Mouse (Mus musculus): Measurements from ENCODE around the gene Fbxo27. TPM values are rescaled to one million over a fixed set of nuclear protein-coding genes. Genes with fewer than 3 reads are reported as not detected.
"Not testable (repeated sequence)": the region's sequence is repeated elsewhere in the genome, so short reads cannot be mapped to it uniquely, and the experiment has no call there.

The Fbxo27 gene
- total RNA-seq, 2 experiments from 2014 or later: 0.75 to 1.4 TPM

DNA sequence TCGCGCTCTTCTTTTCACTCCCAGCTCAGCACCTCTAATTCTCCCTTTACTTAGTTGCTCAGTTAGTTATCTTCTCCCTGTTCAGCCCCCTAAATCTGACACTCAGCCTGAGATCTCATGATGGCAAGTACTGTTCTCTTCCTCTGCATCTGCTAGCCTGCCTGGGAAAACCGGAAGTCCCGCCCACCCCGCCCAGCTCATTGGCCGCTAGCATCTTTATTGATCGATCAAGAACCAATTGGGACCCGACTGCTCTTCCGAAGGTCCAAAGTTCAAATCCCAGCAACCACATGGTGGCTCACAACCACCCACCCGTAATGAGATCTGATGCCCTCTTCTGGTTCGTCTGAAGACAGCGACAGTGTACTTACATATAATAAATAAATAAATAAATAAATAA lies 8.7 kb downstream of the Fbxo27 start:
- not testable (repeated sequence) for ATAC-seq (replicated peaks; ENCODE audit: poor library complexity)

DNA sequence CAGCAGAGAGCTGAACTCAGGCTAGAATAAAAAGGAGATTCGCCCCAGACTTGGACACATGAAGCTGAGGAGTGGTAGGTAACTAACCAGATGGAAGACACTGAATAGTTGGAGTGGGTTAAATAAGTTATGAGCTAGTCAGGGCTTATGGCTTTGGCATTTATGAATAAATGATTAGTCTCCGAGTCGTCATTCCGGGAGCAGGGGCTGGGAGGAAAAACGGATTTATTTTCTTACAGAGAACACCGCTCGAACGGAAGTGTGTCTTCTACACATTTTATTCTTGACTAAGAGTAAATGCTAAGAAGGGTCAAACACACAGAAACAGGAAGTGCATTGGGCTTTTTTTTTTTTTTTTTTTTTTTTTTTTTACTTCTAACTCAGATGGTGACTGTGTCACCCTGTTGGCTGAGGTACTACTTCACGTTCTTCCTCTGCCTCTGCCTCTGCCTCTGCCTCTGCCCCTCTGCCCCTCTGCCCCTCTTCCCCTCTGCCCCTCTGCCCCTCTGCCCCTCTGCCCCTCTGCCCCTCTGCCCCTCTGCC lies 10.0 kb downstream of the Fbxo27 start:
- ATAC-seq (replicated peaks; ENCODE audit: poor library complexity): peak; percentile 57

DNA sequence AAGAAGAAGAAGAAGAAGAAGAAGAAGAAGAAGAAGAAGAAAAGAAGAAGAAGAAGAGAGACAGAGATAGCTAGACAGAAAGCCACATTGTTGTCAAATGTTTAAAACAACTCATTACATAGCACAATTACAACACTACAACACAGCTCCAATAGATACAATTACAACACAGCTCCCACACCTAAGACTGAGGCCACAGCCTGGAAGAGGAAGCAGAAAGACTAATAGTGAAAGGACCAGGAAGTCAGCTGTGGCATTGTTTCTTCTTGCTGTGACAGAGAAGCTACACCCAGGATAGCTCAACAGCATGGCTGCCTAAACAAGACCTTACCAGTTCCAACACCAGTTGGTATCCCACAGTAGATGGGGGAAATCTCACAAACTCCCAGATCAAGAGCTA lies 16.8 kb downstream of the Fbxo27 start:
- ATAC-seq (replicated peaks; ENCODE audit: poor library complexity): peak; percentile 92

GRCm38 (mm10) chr7:28710962-28711361 lies 18.3 kb downstream of the Fbxo27 start:
- ATAC-seq (replicated peaks; ENCODE audit: poor library complexity): no peak

GRCm38 (mm10) chr7:28714667-28715066 lies 22.0 kb downstream of the Fbxo27 start:
- no peak for ATAC-seq (replicated peaks; ENCODE audit: poor library complexity)

GRCm38 (mm10) chr7:28715598-28715997 lies 22.9 kb downstream of the Fbxo27 start:
- ATAC-seq (replicated peaks; ENCODE audit: poor library complexity): 0 out of 2 replicates have a peak, but pooled peaks have one; percentile 52

- ATAC-seq (replicated peaks; ENCODE audit: poor library complexity): peak; percentile 82
These were observed 24.1 kb downstream of the Fbxo27 start, which contains the start of gene Fbxo17 for GRCm38 (mm10) chr7:28716590-28717281. Gene Fbxo17 (plus strand): TSS chr7:28716804.

DNA sequence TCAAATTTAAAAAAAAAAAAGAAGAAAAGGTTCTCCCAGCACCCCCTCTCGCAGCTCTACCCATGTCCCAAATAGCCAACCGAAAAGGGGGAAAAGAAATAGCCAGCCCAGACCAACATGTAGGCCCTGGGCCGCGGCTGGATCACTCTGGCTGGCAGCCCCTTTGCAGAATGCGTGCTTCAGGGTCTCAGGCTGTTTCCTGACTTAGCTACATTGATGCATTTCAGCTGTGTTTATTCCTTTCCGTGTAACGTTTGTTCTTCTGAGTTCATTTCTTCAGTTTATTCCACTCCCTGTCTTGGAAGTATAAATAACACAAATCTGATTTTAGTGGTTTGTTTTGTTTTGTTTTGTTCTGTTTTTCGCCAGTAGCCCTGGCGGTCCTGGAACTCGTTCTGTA lies 25.1 kb downstream of the Fbxo27 start:
- no peak for ATAC-seq (replicated peaks; ENCODE audit: poor library complexity)

DNA sequence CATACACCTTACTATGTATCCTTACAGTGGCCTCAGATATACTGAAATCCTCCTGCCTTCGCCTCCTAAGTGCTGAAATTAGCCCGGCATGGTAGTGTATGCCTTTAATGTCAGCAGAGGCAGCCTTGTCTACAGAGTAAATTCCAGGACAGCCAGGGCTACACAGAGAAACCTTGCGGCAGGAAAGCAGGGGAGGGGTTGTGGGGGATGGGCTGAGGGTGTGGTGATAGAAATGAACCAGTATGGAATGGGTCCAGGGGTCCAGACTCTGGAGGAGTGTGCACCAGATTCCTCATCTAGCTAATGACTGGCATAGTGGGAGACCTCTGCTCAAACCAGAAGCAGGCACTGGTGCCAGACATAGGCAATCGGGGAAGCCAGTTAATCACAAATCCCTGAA lies 26.5 kb downstream of the Fbxo27 start:
- no peak for ATAC-seq (replicated peaks; ENCODE audit: poor library complexity)

DNA sequence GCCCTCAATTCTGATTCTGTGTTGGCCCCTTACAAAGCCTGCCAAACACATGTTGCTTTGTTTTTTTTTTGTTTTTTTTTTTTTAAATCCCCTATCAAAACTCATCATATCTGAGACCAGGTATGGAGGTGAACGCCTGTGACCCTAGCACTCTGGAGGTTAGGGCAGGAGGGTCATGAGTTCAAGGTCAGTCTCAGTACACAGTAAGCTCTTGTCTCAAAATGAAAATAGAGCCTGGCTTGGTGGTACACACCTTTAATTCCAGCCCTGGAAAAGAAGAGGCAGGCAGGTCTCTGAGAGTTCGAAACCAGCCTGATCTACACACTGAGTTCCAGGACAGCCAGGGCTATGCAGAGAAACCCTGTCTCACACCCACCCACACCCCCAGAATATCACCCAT lies 27.0 kb downstream of the Fbxo27 start:
- ATAC-seq (replicated peaks; ENCODE audit: poor library complexity): no peak

- ATAC-seq (replicated peaks; ENCODE audit: poor library complexity): no peak
These were observed 28.3 kb downstream of the Fbxo27 start for GRCm38 (mm10) chr7:28720753-28721537.

DNA sequence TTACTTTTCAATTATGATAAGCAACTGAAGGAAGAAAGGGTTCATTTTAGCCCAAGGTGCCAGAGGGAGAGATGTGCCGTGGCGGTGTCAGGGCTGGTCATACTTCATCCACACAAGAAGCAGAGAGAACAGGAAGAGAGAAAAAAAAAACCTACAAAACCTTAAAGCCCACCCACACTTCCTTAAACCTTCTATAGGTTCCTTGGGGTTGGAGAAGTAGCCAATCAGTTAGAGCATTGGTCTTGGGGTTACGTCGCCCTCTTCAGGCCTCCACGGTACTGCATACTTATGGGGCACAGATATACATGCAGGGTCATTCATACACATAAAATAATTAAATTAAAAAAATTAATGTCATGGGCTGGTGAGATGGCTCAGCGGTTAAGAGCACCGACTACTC lies 29.4 kb downstream of the Fbxo27 start:
- ATAC-seq (replicated peaks; ENCODE audit: poor library complexity): peak; percentile 79

DNA sequence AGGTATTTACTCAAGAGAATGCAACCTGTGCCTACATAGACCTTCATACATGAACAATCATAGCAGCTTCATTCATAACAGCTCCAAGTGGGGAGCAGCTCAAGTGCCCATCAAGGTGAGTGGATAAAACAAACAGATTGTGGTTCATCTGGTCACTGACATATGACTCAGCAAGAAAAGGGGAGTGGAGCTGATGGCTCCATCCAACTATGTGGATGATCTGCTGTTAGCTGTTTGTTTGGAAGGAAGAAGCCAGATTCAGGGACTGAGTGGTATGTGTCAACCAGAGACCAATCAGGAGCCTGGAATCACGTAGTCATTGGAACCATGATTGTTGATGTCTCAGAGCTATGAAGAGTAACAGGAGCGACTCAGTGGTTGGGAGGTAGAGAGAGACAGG lies 32.0 kb downstream of the Fbxo27 start:
- ATAC-seq (replicated peaks; ENCODE audit: poor library complexity): no peak

DNA sequence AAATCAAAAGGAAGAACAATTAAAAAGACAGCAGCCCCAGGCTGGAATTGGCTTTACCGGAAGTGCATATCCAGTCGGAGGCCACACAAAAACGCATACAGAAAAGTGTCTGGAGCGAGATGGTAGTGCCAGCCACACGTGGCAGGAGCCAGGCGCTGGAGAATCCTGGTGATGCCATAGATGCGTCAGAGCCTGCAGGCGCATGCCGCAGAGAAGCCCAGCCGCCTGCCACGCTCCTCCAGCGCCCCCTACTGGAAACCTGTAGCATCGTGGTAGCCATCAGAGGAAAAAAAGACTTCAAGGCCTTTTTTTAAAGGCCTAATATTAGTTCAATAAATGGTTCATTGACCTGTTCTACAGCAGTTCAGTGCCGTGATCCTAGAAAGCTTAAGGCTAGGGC lies 34.0 kb downstream of the Fbxo27 start:
- peak; percentile 96 for ATAC-seq (replicated peaks; ENCODE audit: poor library complexity)

GRCm38 (mm10) chr7:28727649-28728340 lies 35.1 kb downstream of the Fbxo27 start:
- ATAC-seq (replicated peaks; ENCODE audit: poor library complexity): no peak

DNA sequence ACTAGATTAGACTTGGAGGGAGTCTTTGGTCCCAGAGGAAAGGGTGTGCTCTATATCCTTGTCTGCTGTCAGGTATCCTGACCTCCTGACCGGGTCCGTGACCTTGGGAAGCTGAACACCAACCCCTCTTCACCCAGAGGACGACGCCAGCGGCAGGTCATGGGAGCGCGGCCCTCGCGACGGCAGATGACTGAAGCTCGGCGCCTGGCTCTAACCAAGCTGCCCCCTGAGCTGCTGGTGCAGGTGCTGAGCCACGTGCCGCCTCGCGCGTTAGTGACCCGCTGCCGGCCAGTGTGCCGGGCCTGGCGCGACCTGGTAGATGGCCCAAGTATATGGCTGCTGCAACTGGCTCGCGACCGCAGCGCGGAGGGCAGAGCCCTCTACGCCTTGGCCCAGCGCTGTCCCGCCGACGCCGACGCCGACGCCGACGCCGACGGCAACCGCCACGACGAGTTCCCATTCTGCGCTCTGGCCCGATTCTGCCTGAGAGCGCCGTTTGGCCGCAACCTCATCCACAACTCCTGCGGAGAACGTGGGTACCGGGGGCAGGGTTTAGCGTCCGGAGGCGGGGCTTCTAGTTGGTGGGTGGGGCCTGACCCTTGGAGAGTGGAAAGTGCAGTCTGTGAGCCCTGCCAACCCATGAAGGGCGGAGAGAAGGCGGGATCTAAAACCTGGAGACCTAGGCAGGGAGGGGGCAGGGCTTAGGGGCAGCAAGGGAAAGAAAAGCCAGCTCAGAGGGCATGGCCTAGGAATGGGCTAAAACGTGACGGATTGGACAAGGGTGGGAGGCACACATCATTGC lies 39.9 kb downstream of the Fbxo27 start:
- peak; percentile 99 for ATAC-seq (replicated peaks; ENCODE audit: poor library complexity)

DNA sequence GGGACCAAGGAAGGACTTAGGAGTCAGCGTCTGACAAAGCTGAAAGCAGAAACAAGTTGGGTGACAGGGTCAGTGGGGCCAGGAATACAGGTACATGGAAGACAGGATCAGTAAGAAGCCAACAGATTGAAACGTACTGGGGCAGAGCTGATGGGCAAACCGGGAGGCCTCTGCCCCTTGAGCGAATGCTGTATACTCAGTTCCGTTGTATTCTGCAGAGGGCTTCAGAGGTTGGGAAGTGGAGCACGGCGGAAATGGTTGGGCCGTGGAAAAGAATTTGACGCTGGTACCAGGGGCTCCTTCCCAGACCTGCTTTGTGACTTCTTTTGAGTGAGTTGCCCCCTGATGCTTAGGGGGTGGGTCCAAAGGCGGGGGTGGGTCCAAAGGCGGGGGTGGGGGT lies 40.6 kb downstream of the Fbxo27 start:
- 0 out of 2 replicates have a peak, but pooled peaks have one; percentile 8 for ATAC-seq (replicated peaks; ENCODE audit: poor library complexity)

DNA sequence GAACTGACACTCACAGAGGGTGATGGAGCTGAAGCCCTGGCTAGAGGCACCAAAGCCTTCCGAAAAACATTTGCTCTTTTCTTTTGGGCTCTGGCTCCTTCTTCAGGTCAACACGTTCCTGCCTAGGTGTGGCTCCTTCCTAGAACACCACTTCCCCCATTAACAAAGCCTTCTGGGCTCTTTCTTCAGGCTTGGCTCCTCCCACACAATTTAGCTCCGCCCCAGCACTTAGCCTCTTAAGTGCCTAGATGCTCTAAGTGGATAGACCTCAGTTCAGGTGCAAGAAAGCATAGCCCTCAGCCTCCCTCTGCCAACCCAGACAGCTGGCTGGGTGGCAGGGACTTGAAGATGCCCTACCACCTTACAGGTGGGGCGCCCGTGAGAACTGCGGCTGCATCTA lies 43.1 kb downstream of the Fbxo27 start:
- no peak for ATAC-seq (replicated peaks; ENCODE audit: poor library complexity)

DNA sequence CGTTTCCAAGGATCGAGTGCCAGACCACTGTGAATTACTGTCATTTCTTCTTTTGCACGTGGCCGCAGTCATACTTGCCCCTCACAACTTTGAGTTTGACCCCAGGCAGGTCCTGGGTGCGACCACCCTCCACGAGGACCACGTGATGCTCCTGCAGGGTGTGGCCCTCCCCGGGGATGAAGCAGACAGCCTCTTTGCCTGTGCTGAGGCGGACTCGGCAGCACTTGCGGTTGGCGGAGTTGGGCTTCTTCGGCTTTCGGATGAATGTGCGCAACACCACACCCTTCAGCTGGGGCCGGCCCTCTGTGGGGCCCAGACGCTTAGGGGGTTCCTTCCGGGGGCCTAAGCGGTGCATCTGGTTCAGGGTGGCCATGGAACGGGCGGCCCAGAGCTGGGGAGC lies 47.2 kb downstream of the Fbxo27 start:
- ATAC-seq (replicated peaks; ENCODE audit: poor library complexity): no peak

DNA sequence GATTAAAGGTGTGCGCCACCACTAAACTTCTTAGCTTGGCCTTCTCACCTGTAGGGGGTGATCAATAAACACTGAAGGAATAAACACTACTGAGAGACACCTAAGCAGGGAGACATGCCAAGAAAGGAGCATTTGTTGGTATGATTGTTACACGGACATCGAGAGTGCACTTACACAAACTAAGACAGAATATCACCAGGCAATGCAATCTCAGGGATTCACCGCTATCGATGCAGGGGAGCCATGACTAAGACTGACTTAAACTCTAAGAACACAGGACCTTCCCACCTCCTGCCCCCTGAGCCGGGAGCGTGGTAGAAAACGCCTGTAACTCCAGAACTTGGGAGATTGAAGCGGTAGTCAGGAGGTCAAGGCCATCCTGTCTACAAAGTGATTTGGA lies 48.3 kb downstream of the Fbxo27 start:
- ATAC-seq (replicated peaks; ENCODE audit: poor library complexity): no peak

- ATAC-seq (replicated peaks; ENCODE audit: poor library complexity): no peak; the same call in 1 of the 2 replicates
These were observed 48.7 kb downstream of the Fbxo27 start for GRCm38 (mm10) chr7:28741368-28741708.
